Mouse (Mus musculus): ENCODE results near the gene Mypn.

- TF ChIP-seq CTCF (IDR thresholded peaks at IDR 0.05; ENCODE audit: low read depth, low read length) (no peak), POLR2A (IDR thresholded peaks at IDR 0.05; ENCODE audit: borderline replicate concordance, low read depth, low read length) (no peak)
Measured at GRCm38 (mm10) chr10:63201534-63201933, 2.2 kb downstream of the Mypn start.
